Mouse (Mus musculus): ENCODE measurements around the gene Phlda1.
A peak's percentile ranks its signal among the peaks of the same experiment; 100 is the strongest.
"Not testable (repeated sequence)": the region's sequence is repeated elsewhere in the genome, so short reads cannot be mapped to it uniquely, and the experiment has no call there.

Gene Phlda1

DNA sequence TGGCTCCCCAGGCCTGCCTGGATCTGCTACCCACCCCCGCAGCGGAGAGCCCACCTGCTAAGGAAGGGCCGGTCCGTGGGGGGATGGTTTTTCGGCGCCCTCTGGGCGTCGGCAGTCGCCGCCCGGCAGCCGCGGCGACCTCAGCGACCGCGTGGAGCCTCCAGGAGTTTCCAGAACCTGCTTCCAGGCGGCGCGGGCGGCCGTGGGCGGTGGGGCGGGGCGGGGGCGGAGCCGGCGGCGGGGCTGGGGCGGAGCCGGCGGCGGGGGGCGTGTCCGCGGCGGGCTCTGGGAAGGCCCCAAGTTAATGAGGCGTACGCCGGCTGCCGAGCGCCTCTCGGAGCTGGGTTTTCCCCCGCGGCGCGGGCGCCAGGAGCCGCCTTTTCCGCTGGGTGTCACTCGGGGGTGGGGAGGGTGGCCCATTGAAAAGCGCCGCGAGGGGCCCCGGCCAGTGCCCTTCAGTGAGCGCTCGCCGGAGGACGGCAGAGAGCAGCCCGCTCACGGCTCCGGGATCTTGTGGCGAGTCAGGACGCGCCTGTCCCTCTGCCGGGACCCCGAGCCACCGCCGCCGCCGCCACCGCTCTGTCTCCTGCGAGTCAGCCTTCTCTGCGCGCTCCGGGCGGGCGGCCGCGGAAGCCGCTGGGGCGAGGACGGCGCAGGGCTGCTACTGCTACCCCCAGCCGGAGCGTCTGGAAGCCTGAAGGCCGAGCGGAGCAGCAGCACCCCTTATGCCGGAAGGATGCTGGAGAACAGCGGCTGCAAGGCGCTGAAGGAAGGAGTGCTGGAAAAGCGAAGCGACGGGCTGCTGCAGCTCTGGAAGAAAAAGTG is at the start of gene Phlda1:
Gene Phlda1, plus strand, starts transcription at position 186 of the 825 bp plus-strand sequence.
- DNase-seq (ENCODE audit: low read depth, low spot score): no peak

DNA sequence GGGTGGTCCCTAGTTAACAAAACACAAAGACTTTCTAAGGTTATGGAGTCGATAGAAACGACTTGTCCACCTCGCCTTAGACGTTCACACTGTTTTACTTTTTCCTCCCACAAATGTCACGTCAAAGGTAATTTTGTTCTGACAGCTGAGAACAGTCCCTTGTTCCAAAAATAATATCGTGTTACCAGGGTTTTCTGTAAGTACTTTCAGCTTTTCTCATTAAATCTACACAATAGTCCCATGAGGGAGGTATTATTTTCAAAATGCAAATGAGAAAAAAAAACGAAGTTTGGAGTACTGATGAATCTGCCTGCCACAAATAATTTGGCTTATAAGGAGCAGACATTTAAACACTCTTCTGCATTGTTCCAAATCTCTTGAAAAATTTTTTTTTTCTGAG is 48.0 kb upstream of the Phlda1 start:
- DNase-seq (ENCODE audit: low read depth, low spot score): no peak

DNA sequence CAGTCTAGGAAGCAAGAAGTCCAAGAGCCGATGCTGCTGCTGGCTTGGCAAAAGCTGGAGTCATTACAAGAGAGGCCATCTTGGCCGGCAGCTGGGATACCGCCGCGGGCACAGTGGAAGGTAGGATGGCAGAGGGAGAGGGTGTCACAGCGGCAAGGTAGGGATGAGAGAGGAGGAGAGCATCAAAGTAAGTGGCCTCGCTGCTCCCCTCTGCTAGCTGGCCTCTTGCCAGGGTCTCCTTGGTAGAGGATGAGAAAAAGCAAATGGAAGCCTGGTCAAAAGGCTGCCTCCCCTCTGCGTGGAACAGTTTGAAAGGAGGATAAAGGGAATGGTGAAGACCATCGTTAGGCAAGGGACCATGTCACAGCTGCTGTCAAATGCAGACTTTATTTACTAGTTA is 47.0 kb upstream of the Phlda1 start:
- DNase-seq (ENCODE audit: low read depth, low spot score): no peak

DNA sequence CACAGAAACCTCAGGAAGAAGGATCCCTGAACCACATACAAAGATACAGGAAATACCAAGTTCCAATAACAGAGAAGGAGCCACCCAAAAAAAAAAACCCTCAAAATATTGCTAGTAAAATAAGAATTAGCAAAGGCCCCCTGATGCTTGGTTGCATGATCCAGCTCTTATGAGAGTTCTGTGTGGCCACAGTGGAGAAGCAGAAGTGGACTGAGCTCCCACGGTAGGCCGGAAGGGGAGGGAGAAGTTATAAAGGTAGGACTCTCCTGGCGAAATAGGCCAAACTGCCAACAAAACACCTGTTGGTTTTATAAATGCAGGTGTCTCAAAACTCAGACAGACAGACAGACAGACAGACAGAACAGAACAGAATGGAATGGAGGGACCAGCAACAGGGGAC is 46.2 kb upstream of the Phlda1 start:
- no peak for DNase-seq (ENCODE audit: low read depth, low spot score)

DNA sequence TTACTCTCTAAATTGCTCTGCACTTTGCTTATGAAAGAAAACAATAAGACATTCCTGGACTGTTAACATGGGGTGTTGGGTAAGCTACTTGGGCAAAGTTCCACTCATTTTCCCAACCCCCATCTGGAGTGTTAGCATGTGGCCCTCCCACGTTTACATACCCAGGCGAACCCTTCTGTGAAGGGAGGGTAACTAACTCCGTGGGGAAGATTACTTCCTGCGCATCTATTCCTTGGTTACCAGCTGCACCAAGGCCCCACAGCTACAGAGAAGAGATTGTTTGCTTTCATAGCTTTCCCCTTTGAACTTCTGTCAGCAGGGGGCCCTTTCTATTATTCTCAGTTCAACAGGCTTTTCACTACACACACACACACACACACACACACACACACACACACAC is 45.7 kb upstream of the Phlda1 start:
- DNase-seq (ENCODE audit: low read depth, low spot score): no peak

DNA sequence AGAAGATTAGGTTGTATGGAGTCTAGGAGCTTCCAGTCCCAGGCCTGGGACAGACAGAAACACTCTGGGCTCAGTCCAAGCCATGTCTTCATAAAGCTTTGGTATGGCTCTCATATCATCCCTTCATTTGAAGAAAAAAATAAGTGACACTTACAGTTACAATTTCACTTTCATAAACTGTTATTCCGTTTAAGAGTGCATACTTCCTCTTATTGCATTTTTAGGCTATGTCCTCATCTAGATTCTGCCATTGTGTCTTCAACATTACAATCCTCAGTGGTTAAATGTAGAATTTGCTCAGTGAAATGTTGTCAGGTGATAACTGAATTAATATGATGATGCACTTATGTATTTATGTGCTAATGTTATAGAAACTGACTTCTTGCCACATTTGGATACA is 41.3 kb upstream of the Phlda1 start:
- no peak for DNase-seq (ENCODE audit: low read depth, low spot score)

DNA sequence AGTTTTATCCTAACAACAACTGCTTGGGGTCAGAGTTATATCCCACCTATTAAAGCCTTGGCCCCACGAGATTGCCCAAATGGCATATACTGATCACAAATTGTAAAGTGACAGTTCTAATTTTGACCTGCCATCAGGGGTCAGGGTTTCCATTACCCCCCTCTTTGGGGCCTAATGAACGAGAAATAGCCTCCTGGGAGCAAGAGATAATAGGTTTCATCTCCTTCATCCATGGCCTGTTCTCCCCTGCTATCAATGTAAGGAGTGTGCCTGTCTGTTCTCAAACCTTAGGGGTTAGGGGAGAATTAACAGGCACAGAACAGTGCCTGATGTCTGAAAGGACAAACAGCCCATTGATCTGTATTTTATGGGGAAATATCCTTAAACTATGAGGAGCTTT is 40.7 kb upstream of the Phlda1 start:
- no peak for DNase-seq (ENCODE audit: low read depth, low spot score)

DNA sequence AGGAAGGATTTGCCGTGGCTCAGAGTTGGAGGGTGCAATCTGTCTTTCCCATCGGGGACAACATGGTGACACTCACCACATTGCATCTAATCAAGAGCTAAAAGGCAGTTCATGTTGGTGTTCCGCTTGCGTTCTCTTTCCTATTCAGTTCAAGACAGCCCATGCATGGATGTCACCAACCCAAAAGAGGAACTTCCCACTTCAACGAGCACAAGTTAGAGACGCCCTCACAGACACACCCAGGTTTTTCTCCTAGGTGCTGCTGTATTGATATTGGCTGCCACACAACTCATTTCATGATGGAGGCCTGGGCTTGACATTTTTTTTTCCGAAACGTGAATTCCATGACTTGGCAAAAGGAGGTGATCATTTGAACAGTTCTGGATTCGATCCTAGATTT is 34.9 kb upstream of the Phlda1 start:
- DNase-seq (ENCODE audit: low read depth, low spot score): no peak

DNA sequence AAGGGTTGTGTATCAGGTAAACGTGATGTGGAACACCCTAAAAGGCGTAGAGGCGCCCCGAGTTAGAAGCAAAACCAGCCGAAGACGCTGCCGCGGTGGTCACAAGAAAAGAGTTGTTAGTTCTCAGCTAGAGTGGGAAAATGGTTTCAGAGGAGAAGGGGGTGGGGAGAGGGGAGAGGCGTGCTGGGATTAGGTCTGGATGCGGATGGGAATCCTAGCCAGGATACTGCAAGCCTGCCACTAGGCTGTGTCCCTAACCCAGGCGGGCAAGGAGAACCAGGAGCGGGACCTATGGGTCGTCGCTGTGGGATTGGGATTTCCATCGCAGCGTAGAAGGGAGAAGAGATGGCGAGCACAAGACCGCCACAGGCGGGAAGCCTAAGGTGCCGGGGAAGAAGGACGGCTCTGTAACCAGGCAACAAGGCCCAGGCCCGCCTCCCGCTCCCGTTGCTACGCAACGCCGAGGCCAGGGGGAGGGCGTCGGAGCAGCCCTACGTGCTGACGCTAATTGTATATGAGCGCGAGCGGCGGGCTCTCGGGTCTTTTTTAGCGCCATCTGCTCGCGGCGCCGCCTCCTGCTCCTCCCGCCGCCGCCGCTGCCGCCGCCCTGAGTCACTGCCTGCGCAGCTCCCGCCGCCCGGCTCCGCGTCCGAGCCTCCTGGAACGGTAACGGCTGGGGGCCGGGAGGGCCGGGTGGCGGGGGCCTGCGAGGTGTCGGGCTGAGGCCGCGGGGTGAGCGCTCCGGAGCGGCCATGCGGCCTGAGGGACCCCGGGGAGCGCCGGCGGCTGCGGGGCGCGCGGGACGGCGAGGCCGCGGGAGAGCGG is 33.2 kb upstream of the Phlda1 start, which contains the start of gene Nap1l1:
Gene Nap1l1, plus strand, starts transcription at position 538 of the 825 bp plus-strand sequence.
- peak; percentile 88 for DNase-seq (ENCODE audit: low read depth, low spot score)

DNA sequence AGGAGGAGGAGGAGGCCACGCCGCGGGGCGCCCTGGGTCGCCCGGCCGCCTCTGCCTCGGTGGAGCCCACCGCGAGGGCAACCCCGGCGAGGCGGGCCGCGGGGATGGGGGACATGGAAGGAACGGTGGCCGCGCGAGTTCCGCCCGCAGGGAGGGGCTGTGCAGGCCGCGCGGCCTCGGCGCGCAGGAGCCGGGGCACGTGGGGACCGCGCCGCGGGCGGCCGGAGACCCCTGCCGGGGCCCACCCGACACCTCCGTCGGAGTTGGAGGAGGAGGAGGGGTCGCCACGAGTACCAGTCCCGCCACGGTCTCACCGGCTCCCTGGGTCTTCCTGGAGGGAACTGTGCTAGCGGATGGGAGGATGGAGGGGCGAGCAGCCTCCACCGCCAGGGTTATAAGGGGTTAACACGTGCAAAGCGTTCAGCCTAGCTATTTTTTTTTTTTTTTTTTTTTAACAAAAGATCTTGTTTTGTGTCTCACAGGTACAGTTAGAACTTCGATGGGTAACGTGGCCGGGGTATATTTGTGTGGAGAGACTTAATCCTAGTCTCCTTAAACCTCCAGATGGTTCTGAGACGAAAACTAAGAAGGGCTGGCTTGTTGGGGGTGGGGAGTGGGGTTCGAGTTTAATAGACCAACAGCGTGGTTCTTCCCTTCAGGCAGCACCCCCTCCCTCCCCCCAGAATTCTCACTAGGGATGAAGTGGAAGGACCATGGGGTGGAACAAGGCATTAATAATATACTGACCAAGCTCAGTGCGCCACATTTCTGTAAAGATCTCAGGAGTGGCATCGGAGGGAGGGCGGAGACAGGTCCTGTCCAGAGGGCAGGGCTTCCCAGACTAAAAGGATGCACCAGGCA is 32.3 kb upstream of the Phlda1 start:
- no peak for DNase-seq (ENCODE audit: low read depth, low spot score)

DNA sequence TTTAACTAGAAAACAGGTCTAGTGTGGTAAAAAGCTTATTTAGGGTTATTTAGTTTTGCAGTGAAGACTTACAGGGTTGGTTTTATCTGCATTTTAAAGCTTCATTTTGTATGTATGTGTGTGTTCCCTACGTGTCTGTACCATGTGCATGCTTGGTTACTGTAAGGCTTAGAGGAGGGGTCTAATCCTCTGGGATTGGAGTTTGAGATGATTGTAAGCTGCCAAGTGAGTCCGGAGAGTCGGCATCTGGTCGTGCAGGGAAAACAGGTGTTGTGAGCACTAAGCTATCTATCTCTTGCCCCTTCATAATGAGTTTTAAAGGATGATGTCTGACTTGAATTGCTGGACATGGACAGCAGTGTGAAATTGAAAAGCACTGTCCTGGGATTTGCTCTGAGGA is 29.8 kb upstream of the Phlda1 start:
- DNase-seq (ENCODE audit: low read depth, low spot score): no peak

DNA sequence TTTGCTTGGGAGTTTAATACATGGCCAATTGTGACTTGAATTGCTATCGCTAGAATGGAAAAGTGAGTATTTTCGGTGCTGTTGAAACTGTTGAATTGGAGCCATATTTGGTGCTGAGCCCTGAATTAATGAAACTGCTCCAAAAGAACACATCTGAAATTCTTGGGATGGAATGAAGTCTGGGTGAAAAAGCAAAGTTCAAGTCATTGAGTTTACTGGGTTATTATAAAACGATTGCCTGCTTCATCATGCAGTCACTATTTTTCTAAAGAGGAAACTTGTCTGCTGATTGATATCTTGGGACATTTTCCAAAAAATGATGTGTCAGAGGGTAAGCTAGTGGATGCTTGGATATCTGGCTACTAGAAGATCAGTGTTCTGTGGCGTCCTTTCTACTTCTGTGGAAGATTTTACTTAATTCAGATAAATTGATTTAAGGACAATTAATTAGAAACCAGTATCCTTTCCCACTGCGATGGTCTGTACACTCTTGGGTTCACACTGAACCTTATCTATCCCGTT is 29.0 kb upstream of the Phlda1 start:
- DNase-seq (ENCODE audit: low read depth, low spot score): no peak

DNA sequence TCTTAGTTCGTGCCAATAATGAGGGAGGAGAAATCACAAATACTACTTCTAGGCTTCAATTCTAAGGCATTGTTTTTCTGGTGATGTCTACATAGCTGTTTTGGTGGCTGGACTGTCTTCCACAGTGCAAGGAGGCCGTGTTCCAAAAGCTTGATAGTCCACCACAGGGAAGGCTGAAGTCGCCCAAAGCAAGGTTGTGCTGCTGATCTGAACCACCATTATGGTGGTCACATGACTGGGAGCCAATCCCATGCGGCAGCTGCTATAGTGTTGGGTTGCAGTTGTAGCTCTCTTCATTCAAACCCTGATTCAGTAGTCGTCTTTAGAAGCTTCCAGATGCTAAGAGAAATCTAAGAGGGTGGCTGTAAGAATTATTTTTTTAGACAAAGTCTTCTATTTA is 26.5 kb upstream of the Phlda1 start:
- no peak for DNase-seq (ENCODE audit: low read depth, low spot score)

DNA sequence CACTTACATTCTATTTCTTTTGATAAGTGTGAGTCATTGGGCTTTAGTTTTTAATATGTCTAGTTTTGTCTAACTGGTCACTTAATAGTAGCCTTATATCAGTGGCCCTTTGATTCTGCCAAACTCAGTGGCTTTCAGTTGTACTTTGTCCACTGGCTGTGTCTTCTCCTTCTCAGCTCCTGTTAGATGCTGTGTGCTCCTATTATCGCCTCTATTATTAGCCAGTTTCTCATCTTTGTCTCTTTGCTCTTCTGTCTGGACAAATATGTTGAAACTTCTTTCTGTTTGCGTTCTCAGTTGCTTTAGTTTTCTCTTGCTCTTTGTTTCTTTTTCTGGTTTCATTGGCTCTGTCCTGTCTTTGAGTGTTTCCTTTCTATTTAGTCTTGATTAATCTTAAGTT is 23.4 kb upstream of the Phlda1 start:
- DNase-seq (ENCODE audit: low read depth, low spot score): no peak

DNA sequence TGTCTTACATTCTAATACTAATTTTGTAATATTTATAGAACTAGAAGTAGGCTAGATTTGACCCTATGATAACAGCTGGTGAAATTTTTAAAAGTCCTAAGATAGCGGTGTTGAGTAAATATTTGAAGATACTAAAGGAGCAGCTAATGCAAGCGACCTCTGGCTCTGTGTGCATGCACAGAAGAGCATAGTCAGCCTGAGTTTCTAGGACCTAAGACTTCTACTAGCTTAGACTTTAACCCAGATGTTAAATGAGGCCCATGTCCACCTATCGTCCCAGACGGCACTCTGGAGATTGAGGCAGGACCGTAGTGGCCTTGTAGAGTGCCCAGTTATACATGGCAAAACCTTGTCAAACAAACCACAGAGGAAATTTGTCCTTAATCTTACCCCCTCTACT is 22.0 kb upstream of the Phlda1 start:
- no peak for DNase-seq (ENCODE audit: low read depth, low spot score)

DNA sequence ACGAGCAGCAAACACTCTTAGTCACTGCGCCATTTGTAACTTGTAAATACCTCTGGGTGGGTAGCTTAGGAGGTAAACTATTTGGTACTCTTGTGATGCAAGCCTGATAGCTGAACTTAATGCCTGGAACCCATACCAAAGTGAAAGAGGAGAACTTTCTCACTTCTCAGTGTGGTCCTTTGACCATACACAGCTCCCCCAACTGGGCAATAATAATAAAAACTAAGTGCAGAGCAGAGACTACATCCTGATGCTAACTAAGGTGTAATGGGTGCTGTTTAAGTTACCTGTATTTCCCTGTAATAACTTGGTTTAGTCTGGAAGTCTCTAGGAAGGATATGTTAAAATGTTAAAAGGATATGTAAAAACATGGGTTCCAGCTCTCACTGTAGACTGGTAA is 17.3 kb upstream of the Phlda1 start:
- no peak for DNase-seq (ENCODE audit: low read depth, low spot score)

DNA sequence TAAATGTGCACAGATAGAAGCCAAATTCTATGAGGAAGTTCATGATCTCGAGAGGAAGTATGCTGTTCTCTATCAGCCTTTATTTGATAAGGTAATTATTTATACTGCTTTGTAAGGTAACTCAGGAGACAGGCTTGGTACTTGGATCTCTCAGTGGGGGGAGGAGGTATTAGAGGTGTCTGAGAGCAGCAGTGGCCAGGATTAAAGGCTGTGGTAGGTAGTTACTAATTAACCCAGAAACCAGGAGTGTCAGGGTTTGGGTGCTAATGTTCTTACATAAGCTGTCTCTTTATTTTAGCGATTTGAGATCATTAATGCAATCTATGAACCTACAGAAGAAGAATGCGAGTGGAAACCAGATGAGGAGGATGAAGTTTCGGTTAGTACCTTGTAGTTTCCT is 16.0 kb upstream of the Phlda1 start:
- not testable (repeated sequence) for DNase-seq (ENCODE audit: low read depth, low spot score)

DNA sequence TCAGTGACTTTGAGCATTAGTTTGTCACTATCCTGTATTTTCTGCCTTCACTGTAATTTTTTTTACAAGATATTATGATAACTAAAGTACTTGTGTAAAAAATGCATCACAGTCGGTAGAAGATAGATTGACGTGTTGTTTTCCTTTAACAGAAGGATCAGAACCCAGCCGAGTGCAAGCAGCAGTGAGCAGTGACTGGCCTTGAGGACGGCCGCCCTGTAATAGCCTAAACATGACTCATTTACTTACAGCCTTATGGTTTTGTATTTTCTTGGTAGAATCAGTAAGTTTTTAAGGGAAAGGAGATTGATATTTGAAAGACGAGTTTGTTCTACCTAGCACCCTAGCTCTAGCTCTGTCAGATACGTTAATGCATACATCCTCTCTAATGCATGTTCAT is 10.2 kb upstream of the Phlda1 start:
- no peak for DNase-seq (ENCODE audit: low read depth, low spot score)

DNA sequence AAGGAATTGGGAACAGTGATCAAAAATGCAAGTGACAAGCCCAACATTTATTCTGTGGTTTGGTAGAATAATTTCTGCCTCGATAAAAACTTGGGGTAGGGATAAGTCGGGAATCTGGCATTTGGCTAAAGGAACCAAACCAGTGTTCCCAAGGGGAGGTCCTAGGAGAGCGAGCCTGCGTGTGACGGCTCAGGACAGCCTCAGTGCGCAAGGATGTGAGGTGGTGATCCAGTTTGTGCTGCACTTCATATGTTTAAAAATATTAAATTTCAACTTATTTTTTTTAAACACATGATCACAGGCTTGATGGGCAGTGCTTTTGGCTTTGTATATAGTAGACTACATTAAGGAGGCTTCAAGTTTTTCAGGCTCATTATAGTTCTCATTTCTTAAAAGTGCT is 6.2 kb upstream of the Phlda1 start:
- no peak for DNase-seq (ENCODE audit: low read depth, low spot score)

DNA sequence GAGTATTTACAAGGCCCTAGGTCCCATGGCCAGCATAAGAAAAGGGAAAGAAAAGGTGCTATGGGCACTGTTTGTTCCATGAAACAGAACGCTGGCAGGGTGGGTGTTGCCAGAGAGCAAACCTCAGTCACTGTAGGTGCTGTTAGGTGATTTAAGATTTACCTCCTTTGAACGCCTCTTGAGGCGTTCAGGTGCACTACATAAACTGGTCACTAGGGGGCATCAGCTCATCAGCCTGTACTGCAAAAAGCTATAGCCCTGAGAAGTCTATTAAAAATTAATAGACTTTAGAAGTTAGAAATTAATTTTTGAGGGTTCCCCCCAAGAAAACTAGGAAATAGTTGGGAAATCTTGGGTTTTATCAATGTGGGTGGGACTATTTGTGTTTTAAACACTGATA is 3.0 kb upstream of the Phlda1 start:
- DNase-seq (ENCODE audit: low read depth, low spot score): peak; percentile 61

DNA sequence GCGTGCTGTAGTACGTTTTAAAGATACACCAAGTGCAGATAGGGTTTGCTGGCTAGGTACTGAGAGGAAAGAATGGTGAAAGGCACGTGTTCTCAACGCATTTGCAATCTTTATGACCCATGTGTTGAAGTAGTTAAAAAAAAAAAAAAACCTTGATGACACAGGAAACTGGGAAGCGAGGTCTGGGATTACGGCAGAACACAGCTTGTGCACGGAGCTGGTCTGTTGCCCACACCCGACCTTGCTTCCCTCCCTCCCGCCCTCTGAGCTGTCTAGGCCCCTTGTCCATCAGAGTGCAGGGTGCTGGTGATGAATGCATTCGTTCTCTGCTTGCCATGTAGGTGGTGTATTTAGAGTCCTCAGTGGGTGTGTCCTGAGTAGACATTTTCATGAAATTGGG is 2.4 kb upstream of the Phlda1 start:
- no peak for DNase-seq (ENCODE audit: low read depth, low spot score)

DNA sequence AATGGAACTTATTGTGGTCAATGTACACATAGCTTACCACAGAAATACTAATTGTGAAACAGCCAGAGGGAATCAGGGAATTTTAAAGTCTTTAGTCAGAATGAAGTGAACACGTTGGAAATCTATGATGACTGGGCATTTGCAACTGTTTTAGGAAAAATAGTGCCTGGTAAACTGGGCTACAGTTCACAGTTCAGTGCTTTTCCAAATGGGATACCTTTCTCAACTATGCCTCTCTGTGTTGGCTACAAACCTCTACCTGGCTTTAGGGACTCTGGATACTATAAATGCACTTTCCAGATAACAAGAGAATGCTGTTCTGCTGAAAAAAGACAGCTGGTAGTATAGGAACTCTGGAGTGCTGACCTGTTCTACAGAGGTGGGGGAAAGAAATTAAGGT is 1.5 kb upstream of the Phlda1 start:
- DNase-seq (ENCODE audit: low read depth, low spot score): no peak

Measured in WW6 (cell line).